Mouse (Mus musculus): ENCODE results near the gene Galnt5.

The Galnt5 gene

GRCm38 (mm10) chr2:57997752-57998430 lies at the start of gene Galnt5:
Galnt5 (plus strand) TSS chr2:57997884.
- DNase-seq, result peak; percentile 3

GRCm38 (mm10) chr2:57951620-57952019 lies 46.1 kb upstream of the Galnt5 start:
- DNase-seq, result no peak

- no peak for DNase-seq
These were observed 36.9 kb upstream of the Galnt5 start for GRCm38 (mm10) chr2:57960786-57961185.

GRCm38 (mm10) chr2:57982248-57982647 lies 15.4 kb upstream of the Galnt5 start:
- no peak for DNase-seq

- DNase-seq, result no peak
These were observed 6.6 kb upstream of the Galnt5 start for GRCm38 (mm10) chr2:57991084-57991483.

- no peak for DNase-seq
These were observed 3.8 kb downstream of the Galnt5 start for GRCm38 (mm10) chr2:58001497-58001896.

- DNase-seq, result no peak
These were observed 9.4 kb downstream of the Galnt5 start for GRCm38 (mm10) chr2:58007081-58007480.

GRCm38 (mm10) chr2:58023556-58023955 lies 25.9 kb downstream of the Galnt5 start:
- no peak for DNase-seq

- no peak for DNase-seq
These were observed 29.1 kb downstream of the Galnt5 start for GRCm38 (mm10) chr2:58026740-58027139.

- DNase-seq, result peak; percentile 6
These were observed 31.7 kb downstream of the Galnt5 start for GRCm38 (mm10) chr2:58029404-58029803.

GRCm38 (mm10) chr2:58031431-58031830 lies 33.7 kb downstream of the Galnt5 start:
- no peak for DNase-seq

GRCm38 (mm10) chr2:58035635-58036034 lies 38.0 kb downstream of the Galnt5 start:
- DNase-seq, result no peak

- DNase-seq, result no peak
These were observed 39.2 kb downstream of the Galnt5 start for GRCm38 (mm10) chr2:58036926-58037325.

- peak; percentile 10 for DNase-seq
These were observed 44.2 kb downstream of the Galnt5 start for GRCm38 (mm10) chr2:58041867-58042266.

- no peak for DNase-seq
These were observed 55.3 kb downstream of the Galnt5 start, which contains the start of gene Ermn for GRCm38 (mm10) chr2:58052821-58053581. Ermn (minus strand) TSS chr2:58052864.

- DNase-seq, result peak; percentile 64
These were observed 57.7 kb downstream of the Galnt5 start for GRCm38 (mm10) chr2:58055383-58055782.

GRCm38 (mm10) chr2:58079849-58080248 lies 82.2 kb downstream of the Galnt5 start:
- no peak for DNase-seq

- no peak for DNase-seq
These were observed 88.7 kb downstream of the Galnt5 start for GRCm38 (mm10) chr2:58086420-58086819.

- no peak for DNase-seq
These were observed 97.1 kb downstream of the Galnt5 start for GRCm38 (mm10) chr2:58094818-58095217.
